Mouse (Mus musculus): Measurements from ENCODE around the gene A930004D18Rik.
A peak's percentile ranks its signal among the peaks of the same experiment; 100 is the strongest.

Gene A930004D18Rik

GRCm38 (mm10) chr2:18053243-18053950 lies 15.9 kb upstream of the A930004D18Rik start:
- DNase-seq (ENCODE audit: low spot score): no peak

GRCm38 (mm10) chr2:18052581-18052980 lies 15.0 kb upstream of the A930004D18Rik start:
- no peak for DNase-seq (ENCODE audit: low spot score)

GRCm38 (mm10) chr2:18051831-18052170 lies 14.3 kb upstream of the A930004D18Rik start:
- DNase-seq (ENCODE audit: low spot score): no peak

GRCm38 (mm10) chr2:18051026-18051830 lies 13.7 kb upstream of the A930004D18Rik start:
- DNase-seq (ENCODE audit: low spot score): no peak

- no peak for DNase-seq (ENCODE audit: low spot score)
Measured at GRCm38 (mm10) chr2:18050541-18050985, 13.0 kb upstream of the A930004D18Rik start.

GRCm38 (mm10) chr2:18050018-18050417 lies 12.5 kb upstream of the A930004D18Rik start:
- no peak for DNase-seq (ENCODE audit: low spot score)

GRCm38 (mm10) chr2:18049279-18049821 lies 11.8 kb upstream of the A930004D18Rik start:
- DNase-seq (ENCODE audit: low spot score): no peak

- DNase-seq (ENCODE audit: low spot score): no peak
Measured at GRCm38 (mm10) chr2:18048453-18049075, 11.0 kb upstream of the A930004D18Rik start, which contains the start of gene Skida1. Gene Skida1 (minus strand): TSS chr2:18049051.

- DNase-seq (ENCODE audit: low spot score): peak; percentile 48
Measured at GRCm38 (mm10) chr2:18047646-18048452, 10.3 kb upstream of the A930004D18Rik start.

- DNase-seq (ENCODE audit: low spot score): peak; percentile 44
Measured at GRCm38 (mm10) chr2:18046758-18047645, 9.5 kb upstream of the A930004D18Rik start.

- DNase-seq (ENCODE audit: low spot score): no peak
Measured at GRCm38 (mm10) chr2:18046186-18046585, 8.6 kb upstream of the A930004D18Rik start.

- no peak for DNase-seq (ENCODE audit: low spot score)
Measured at GRCm38 (mm10) chr2:18045781-18046181, 8.2 kb upstream of the A930004D18Rik start.

- DNase-seq (ENCODE audit: low spot score): no peak
Measured at GRCm38 (mm10) chr2:18045143-18045780, 7.7 kb upstream of the A930004D18Rik start.

- DNase-seq (ENCODE audit: low spot score): no peak
Measured at GRCm38 (mm10) chr2:18041199-18041885, 3.8 kb upstream of the A930004D18Rik start.

- no peak for DNase-seq (ENCODE audit: low spot score)
Measured at GRCm38 (mm10) chr2:18040347-18041160, 3.0 kb upstream of the A930004D18Rik start.

- DNase-seq (ENCODE audit: low spot score): no peak
Measured at GRCm38 (mm10) chr2:18039566-18040290, 2.2 kb upstream of the A930004D18Rik start.

GRCm38 (mm10) chr2:18038895-18039371 lies 1.4 kb upstream of the A930004D18Rik start:
- no peak for DNase-seq (ENCODE audit: low spot score)
